Mouse (Mus musculus): Measurements from ENCODE around the gene Glcci1.
A peak's percentile ranks its signal among the peaks of the same experiment; 100 is the strongest.

The Glcci1 gene

GRCm38 (mm10) chr6:8509551-8509950, at the start of gene Glcci1:
TSS of gene Glcci1 (plus strand) at chr6:8509600.
- DNase-seq (ENCODE audit: low spot score in 2 of 2), result peak in 1 of 2 experiments; percentile 78

- DNase-seq (ENCODE audit: low spot score in 2 of 2), result no peak
Measured at GRCm38 (mm10) chr6:8462447-8462846, 47.0 kb upstream of the Glcci1 start.

- no peak for DNase-seq (ENCODE audit: low spot score in 2 of 2)
Measured at GRCm38 (mm10) chr6:8465388-8465787, 44.0 kb upstream of the Glcci1 start.

GRCm38 (mm10) chr6:8465985-8466384, 43.4 kb upstream of the Glcci1 start:
- no peak for DNase-seq (ENCODE audit: low spot score in 2 of 2)

GRCm38 (mm10) chr6:8467667-8468337, 41.6 kb upstream of the Glcci1 start:
- no peak for DNase-seq (ENCODE audit: low spot score in 2 of 2)

GRCm38 (mm10) chr6:8469918-8470317, 39.5 kb upstream of the Glcci1 start:
- no peak for DNase-seq (ENCODE audit: low spot score in 2 of 2)

GRCm38 (mm10) chr6:8472125-8472524, 37.3 kb upstream of the Glcci1 start:
- no peak for DNase-seq (ENCODE audit: low spot score in 2 of 2)

- DNase-seq (ENCODE audit: low spot score in 2 of 2), result no peak
Measured at GRCm38 (mm10) chr6:8472915-8473314, 36.5 kb upstream of the Glcci1 start.

GRCm38 (mm10) chr6:8473498-8473897, 35.9 kb upstream of the Glcci1 start:
- peak in 1 of 2 experiments; percentile 10 for DNase-seq (ENCODE audit: low spot score in 2 of 2)

- no peak for DNase-seq (ENCODE audit: low spot score in 2 of 2)
Measured at GRCm38 (mm10) chr6:8474316-8474715, 35.1 kb upstream of the Glcci1 start.

- DNase-seq (ENCODE audit: low spot score in 2 of 2), result no peak
Measured at GRCm38 (mm10) chr6:8474820-8475219, 34.6 kb upstream of the Glcci1 start.

GRCm38 (mm10) chr6:8479176-8479575, 30.2 kb upstream of the Glcci1 start:
- no peak for DNase-seq (ENCODE audit: low spot score in 2 of 2)

- DNase-seq (ENCODE audit: low spot score in 2 of 2), result no peak
Measured at GRCm38 (mm10) chr6:8484437-8485275, 24.7 kb upstream of the Glcci1 start.

- DNase-seq (ENCODE audit: low spot score in 2 of 2), result no peak
Measured at GRCm38 (mm10) chr6:8485414-8486175, 23.8 kb upstream of the Glcci1 start.

GRCm38 (mm10) chr6:8486391-8487043, 22.9 kb upstream of the Glcci1 start:
- DNase-seq (ENCODE audit: low spot score in 2 of 2), result no peak

- no peak for DNase-seq (ENCODE audit: low spot score in 2 of 2)
Measured at GRCm38 (mm10) chr6:8487044-8487853, 22.2 kb upstream of the Glcci1 start.

- DNase-seq (ENCODE audit: low spot score in 2 of 2), result no peak
Measured at GRCm38 (mm10) chr6:8488249-8488648, 21.2 kb upstream of the Glcci1 start.

- no peak for DNase-seq (ENCODE audit: low spot score in 2 of 2)
Measured at GRCm38 (mm10) chr6:8489266-8489665, 20.1 kb upstream of the Glcci1 start.

GRCm38 (mm10) chr6:8489938-8490585, 19.3 kb upstream of the Glcci1 start:
- no peak for DNase-seq (ENCODE audit: low spot score in 2 of 2)

GRCm38 (mm10) chr6:8492248-8492647, 17.2 kb upstream of the Glcci1 start:
- DNase-seq (ENCODE audit: low spot score in 2 of 2), result no peak
